Mouse (Mus musculus): ENCODE measurements around the gene Cd300ld4.
"Not testable (repeated sequence)": the region's sequence is repeated elsewhere in the genome, so short reads cannot be mapped to it uniquely, and the experiment has no call there.

Gene Cd300ld4

DNA sequence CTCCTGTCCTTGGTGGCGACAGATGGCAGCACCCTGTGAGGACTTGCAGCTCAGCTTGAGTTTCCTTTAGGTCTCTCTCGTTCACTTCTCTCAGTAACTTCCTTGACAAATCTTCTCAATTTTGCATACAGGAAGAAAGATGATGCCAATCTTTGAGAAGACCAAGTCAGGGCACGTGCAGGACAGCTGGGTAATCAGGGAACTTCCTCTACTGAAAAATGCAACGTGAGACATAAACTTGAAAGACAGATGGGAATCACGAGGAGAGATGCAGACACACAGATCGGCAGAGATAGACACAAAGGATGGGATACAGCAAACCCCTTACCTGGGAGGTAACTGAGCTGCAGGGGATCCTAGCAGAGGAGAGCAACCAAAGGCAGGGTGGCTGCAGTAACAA lies at the start of gene Cd300ld4:
Gene Cd300ld4, minus strand, starts transcription at position 101 of the 400 bp plus-strand sequence.
- DNase-seq (ENCODE audit: low spot score in 2 of 2), result not testable (repeated sequence)

DNA sequence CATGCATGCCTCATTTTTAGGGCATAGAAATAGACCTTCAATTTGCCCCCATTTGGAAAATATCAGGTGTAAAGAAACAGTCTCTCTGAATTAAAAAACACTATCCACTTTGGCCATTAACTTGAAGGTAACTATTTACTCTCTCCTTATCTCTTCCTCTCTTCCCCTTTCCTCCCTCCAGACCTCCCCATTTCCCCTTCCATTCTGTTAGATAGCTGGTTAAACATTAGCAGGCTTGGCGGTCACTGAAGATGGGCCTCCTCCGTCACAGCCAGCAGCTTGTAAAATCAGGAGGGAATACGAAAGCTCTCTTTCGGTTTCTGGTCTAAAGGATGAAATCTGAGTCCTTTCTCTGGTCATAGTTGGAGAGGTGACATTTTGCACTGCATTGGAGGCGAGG lies 49.0 kb upstream of the Cd300ld4 start:
- no peak for DNase-seq (ENCODE audit: low spot score in 2 of 2)

DNA sequence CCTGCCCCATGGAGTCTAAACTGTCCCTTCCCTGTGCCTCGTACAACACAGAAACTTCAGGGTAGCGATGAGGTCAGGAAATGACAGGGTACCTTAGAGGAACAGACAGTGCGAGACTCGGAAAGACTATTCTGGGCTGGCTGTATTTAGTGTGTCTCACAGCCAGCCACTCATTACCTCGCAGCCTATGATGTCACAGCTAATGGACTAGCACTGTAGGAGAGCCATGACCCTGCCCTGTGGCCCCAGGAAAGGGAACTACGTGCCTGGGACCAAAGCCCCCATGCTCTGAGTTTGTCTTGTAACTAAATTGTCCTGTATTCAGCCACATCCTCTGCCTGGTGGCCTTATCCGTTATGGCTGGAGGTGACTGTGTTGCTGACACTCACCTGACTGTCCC lies 48.6 kb upstream of the Cd300ld4 start:
- no peak for DNase-seq (ENCODE audit: low spot score in 2 of 2)

DNA sequence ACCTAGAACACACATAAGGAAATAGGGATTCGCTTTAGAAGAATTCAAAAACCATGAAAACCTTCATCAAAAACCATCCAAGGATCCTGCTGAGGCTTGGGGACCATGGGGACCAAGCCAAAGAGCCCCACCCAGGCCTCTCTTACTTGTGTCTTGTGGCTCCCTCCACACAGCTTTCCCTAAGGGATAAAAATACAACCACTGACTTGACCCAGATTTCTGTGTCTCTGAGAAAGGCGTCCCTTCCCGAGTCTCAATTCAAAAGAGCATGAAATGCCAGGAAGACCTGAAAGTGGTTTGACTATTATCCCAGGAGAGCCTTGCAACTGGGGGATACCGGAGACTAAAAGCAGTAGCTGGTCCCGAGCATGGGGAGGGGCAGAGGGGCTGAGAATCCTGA lies 46.2 kb upstream of the Cd300ld4 start:
- no peak for DNase-seq (ENCODE audit: low spot score in 2 of 2)

DNA sequence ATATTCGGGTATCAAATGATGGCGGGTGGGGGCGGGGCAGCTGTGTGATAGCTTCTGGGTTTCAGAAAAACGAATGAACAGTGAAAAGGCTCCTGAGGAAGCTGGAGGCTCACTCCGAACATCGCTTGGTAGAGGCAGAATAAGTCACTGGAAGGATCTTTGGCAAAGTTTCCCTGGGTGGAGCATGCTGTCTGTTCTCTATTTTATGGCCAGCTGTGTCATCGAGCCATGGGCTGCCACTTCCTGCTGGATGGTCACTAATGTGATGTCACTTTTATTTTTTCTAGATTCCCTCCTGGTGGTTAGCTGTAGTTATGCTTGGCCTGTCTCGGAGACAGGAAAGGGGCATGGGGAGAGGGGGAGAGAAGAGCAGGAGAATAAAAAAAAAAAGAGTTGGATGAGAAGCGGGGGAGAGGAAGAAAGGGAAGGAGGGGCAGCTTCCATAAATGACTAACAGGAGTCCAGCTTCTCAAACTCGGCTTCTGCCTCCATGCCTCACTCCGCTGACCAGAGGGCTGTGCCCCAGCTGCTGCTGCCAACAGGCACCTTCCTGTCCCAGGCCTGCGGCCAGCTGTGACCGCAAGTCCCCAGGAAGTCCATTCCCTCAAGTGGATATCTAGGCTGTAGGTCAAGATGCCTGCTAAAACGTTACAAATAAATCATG lies 45.0 kb upstream of the Cd300ld4 start:
- peak in 1 of 2 experiments; percentile 20 for DNase-seq (ENCODE audit: low spot score in 2 of 2)

DNA sequence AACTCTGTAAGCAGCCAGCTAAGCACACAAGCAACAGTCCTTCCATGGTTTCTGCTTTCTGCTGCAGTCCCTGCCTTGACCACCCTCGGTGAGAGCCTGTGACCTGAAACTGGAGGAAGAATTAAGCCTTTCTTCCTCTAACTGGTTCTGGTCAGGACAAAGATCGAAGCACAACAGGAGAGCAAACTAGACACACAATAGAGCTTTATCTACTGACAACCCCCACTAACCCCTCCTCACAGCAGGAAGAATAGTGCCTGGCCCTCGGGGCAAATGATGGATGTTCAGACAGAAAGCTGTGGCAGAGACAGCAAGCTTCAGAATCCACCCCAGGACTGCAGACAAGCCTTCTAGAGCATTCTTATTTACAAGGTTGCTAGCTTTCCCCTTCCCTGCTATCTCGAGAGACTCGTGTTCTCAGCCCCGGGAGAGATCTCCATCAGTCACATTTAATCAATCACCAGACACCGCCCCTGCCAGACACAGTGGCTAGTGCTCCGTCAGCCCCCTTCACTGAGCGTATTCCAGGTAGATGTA lies 44.3 kb upstream of the Cd300ld4 start:
- DNase-seq (ENCODE audit: low spot score in 2 of 2), result no peak

DNA sequence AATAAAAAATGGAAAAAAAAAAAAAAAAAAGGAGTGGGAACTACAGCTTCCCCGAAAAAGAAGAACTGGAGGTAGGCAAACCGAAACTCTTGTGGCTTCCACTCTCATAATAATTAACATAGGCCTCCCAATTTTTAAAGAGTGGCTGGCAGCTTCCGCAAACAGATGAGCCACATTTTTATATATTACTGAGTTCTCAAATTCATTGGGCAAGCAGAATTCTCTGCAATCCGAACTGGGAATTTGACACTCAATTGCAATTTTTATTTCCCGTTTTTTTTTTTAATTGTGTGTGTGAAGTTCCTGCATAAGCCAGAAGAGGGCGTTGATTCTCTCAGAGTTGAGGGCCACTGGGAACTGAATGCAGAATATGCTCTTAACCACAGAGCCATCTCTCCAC lies 40.0 kb upstream of the Cd300ld4 start:
- DNase-seq (ENCODE audit: low spot score in 2 of 2), result no peak

DNA sequence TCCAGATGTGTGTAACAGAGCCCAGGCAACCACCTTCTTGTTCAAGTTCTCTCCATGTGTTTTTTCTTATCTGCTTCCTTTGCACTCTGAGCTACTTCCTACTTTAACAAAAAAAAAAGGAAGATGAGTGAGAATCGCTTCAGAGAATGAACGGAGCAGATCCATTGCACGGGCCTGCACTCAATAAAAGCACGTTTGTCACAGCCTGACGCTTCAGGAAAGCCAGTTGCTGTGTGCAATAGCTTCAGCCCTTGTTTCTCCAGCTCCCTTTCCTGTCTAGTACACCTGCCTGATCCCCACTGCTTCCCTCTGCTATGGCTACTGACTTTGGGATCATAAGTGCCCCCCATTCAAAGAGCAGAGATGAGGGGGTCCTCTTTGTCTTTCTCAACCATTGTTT lies 35.3 kb upstream of the Cd300ld4 start, which contains the start of gene Cd300e:
Gene Cd300e, minus strand, starts transcription at position 101 of the 400 bp plus-strand sequence.
- DNase-seq (ENCODE audit: low spot score in 2 of 2), result no peak

DNA sequence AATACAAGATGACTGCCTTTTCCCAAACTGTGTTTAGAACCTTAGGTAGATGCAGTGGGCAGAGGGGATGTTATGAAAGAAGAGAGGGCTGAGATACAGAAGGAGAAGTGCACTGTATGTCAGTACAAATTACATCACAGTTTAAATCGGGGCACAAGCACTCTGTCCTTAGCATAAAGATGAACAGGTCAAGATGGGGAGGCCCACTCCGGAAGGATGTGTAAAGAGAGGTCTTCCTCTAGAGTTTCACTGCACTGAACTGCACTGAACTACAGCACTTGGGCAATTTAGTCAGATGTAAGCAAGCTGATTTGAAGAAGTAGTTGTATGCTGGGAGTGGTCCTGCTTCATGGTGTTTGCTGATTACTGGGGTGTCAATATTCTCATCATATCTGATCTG lies 33.0 kb upstream of the Cd300ld4 start:
- no peak for DNase-seq (ENCODE audit: low spot score in 2 of 2)

DNA sequence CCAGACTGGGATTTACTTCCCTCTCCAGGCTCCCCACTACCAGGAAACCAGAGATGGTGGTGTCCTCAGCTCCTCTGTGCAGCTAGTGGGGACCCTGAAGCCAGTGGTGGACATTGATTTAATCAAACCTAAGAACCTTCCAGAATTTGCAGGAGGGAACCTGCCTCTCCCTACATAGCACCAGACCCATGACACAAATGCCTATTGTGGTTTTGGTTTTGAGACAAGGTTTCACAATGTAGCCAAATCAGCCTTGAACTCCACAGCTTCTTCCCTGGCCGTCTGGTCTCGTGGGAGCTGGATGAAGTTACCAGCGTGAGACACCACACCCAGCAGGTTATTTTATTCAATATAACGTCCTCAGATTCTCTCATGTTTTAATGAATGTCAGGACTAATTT lies 31.9 kb upstream of the Cd300ld4 start:
- no peak for DNase-seq (ENCODE audit: low spot score in 2 of 2)

DNA sequence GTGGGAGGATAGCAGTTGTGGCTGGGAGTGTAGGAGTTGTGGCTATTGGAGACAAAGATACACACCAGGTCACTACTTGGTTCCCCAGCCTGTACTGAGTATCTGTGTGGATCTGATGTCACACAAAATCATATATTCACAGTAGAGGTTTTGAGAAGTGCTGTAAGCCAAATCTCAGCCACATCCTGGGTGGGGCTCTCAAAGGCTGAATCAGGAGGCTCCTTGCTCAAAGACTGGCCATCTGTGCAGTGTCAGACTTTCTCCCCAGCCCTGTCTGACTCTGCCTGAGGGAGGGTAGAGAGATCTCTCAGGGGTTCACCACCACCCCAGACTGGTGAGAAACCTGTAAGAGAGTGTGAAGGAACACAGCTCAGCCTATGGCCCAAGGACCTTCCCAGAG lies 27.7 kb upstream of the Cd300ld4 start:
- DNase-seq (ENCODE audit: low spot score in 2 of 2), result no peak

DNA sequence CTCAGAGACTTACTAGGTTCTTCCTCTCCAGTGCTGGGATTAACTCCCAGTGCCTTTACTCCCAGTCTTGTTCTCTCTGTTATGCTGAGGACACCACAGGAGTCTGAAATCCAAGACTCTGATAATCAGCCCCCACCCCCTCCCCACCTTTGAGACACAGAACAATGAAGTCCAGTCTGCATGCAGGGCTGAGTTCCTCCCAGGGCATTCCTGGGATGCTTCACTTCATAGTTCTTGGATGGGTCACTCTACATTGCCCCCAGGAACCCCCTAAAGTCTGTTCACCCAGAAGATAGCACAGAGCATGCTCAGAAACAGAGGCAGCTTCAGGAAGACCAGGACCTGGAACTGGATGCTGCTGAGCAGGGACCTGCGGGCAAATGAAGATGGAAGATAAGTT lies 26.2 kb upstream of the Cd300ld4 start:
- DNase-seq (ENCODE audit: low spot score in 2 of 2), result peak in 1 of 2 experiments; percentile 8

DNA sequence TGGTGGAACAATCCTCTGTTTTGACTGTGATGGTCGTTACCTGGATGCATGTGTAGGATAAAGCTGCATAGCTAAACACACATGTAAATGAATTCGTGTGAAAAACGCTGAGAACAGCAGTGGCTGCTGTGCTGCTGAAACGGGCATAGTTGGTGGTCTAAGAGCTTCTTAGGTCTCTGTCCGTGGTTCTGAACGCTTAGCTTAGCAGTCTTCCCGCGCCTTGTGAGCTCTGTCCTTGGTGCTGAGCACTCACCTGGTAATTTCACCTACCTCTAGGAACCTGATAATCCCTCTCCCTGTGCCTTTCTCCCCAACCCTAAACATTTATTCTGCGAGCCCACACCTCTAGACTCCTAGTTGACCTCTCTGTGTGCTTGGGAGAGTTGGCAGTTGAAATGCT lies 25.4 kb upstream of the Cd300ld4 start:
- DNase-seq (ENCODE audit: low spot score in 2 of 2), result no peak

DNA sequence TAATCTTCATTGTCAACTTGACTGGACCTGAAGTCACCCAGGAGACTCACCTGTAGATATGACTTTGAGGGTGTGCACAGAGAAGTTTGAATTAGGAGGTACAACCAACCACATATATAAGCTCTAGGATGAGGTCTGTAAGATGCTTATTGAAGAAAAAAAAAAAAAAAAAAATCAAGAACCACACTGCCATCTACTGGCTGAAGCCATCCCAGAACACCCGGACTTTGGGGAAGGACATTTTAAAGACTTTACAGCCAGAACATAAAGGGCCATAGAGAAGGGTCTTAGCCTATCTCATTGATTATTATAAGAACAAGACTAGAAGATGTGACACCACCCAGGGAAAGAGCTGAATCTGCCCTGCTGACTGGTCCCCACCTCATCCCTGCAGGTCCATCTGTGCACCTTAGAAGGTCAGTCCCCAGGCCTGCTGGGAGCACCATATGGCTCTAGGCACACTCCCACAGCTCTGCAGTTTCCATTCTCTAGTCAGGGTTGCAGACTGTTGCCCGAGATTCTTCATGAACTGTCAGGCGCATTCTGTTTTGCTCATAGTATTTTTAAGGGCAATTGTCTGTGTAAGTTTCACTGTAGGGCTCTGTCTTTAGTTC lies 22.6 kb upstream of the Cd300ld4 start:
- DNase-seq (ENCODE audit: low spot score in 2 of 2), result no peak

DNA sequence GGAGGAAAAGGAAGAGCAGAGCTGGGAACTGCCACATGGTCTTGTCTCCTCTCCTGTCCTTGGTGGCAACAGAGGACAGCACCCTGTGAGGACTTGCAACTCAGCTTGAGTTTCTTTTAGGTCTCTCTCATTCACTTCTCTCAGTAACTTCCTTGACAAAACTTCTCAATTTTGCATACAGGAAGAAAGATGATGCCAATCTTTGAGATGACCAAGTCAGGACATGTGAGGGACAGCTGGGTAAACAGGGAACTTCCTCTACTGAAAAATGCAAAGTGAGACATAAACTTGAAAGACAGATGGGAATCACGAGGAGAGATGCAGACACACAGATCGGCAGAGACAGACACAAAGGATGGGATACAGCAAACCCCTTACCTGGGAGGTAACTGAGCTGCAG lies 21.4 kb upstream of the Cd300ld4 start, which contains the start of gene Cd300ld3:
Gene Cd300ld3, minus strand, starts transcription at position 151 of the 400 bp plus-strand sequence.
- no peak for DNase-seq (ENCODE audit: low spot score in 2 of 2)

DNA sequence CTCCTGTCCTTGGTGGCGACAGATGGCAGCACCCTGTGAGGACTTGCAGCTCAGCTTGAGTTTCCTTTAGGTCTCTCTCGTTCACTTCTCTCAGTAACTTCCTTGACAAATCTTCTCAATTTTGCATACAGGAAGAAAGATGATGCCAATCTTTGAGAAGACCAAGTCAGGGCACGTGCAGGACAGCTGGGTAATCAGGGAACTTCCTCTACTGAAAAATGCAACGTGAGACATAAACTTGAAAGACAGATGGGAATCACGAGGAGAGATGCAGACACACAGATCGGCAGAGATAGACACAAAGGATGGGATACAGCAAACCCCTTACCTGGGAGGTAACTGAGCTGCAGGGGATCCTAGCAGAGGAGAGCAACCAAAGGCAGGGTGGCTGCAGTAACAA lies 10.9 kb upstream of the Cd300ld4 start, which contains the start of gene Cd300ld5:
Gene Cd300ld5, minus strand, starts transcription at position 101 of the 400 bp plus-strand sequence.
- not testable (repeated sequence) for DNase-seq (ENCODE audit: low spot score in 2 of 2)

DNA sequence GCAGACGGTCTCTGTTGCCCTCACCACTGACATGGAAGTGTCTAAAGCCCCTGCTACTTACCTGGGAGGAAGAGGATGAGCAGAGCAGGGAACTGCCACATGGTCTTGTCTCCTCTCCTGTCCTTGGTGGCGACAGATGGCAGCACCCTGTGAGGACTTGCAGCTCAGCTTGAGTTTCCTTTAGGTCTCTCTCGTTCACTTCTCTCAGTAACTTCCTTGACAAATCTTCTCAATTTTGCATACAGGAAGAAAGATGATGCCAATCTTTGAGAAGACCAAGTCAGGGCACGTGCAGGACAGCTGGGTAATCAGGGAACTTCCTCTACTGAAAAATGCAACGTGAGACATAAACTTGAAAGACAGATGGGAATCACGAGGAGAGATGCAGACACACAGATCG lies 10.7 kb downstream of the Cd300ld4 start, which contains the start of gene Cd300ld2:
Gene Cd300ld2, minus strand, starts transcription at position 101 of the 400 bp plus-strand sequence.
- DNase-seq (ENCODE audit: low spot score in 2 of 2), result not testable (repeated sequence)

DNA sequence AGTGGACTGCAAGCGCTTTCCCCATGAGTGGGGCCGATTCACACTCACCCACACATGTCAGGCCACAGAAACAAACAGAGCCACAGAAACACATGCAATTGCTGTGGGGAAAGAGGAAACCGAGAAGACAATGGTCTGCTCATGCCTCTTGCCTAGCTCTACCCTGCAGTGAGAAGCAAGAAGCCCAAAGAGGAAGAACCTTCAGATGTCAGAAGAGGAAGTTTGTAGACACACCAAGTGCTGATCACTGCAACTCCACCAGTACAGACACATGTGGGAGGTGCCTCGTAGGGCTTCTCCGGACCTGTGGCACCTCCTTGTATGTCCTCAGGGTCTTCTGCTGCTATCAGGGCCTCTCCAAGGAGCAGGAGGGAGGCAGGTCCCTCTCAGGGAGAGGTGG lies 22.7 kb downstream of the Cd300ld4 start:
- no peak for DNase-seq (ENCODE audit: low spot score in 2 of 2)

DNA sequence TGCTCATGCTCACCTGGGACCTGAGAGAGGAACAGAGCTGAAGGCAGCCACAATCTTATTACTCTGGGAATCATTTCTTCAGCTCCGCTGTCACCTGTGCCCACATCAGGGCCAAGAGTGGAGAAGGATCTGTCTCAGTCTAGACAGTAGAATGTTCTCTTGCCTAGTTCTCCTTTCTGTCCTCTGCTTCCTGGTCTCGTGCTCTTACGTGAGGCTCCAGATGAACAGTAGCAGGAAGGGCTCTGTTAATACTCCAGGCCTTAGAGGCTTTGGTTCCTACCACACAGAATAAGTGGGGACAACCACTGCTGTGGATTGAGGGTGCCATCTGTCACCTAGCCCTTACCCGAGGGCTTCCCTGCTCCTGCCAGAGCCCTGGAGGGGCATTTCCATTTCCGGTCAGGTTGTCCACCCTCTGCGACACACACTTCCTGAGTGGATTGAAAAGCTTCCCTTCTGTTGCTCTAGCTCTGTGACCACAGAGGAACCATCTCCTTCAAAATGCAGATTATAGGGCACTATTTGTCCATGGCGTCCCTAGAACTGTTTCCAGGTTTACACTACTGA lies 25.3 kb downstream of the Cd300ld4 start, which contains the start of gene Cd300c2:
Gene Cd300c2, minus strand, starts transcription at position 407 of the 567 bp plus-strand sequence.
- no peak for DNase-seq (ENCODE audit: low spot score in 2 of 2)

DNA sequence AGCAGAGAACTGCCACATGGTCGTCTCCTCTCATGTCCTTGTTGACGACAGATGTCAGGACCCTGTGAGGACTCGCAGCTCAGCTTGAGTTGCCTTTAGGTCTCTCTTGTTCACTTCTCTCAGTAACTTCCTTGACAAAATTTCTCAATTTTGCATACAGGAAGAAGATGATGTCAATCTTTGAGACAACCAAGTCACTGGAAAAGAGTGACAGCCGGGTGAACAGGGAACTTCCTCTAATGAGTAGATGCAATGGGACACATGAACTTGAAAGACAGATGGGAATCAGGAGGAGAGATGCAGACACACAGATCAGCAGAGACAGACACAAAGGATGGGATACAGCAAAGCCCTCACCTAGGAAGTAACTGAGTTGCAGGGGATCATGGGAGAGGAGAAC lies 37.0 kb downstream of the Cd300ld4 start, which contains the start of gene Cd300ld:
Gene Cd300ld, minus strand, starts transcription at position 130 of the 400 bp plus-strand sequence.
- DNase-seq (ENCODE audit: low spot score in 2 of 2), result no peak

DNA sequence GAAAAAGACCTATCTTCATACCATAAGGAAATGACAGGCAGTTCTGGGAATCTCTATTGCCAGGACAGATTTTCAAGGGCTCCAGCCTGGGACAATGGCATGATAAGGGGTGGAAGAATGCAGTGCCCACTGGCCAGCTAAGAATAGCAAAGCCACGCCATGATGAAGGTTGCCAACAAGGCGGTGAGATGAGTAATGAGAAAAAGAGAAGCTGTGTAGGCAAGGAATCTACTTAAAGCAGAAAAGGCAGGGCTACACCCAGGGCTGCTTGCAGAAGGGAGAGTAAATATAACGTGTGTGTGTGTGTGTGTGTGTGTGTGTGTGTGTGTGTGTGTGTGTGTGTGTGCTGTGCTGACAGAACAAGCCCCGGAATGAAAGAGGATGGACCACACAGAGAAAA lies 44.9 kb downstream of the Cd300ld4 start:
- DNase-seq (ENCODE audit: low spot score in 2 of 2), result no peak

DNA sequence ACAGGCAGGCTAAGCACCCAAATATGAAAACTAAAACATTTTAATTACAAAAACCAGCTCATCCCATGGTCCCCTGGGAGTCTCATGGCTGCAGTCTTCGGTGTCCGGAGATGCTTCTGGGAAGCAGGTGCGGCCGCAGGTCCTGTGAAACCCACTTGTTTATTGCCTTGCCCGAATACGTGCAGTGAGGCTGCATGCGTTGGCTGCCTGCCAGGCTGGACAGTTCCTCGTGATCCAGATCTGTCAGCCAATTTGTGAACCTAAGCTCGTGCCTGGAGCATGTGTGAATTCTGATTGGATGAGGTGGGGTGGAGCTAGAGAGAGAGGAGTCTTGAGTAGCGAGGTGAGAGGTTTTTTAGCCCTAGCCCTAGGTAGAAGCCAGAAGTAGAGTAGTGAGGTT lies 54.1 kb downstream of the Cd300ld4 start:
- DNase-seq (ENCODE audit: low spot score in 2 of 2), result peak in 1 of 2 experiments; percentile 4
